Mouse (Mus musculus): Measurements from ENCODE around the gene Grip2. TPM values are rescaled to one million over a fixed set of nuclear protein-coding genes. Genes with fewer than 3 reads are reported as not detected.

Grip2 gene
- polyA plus RNA-seq, 1 experiment = not detected

GRCm38 (mm10) chr6:91842897-91843627 lies 16.0 kb upstream of the Grip2 start:
- peaks cover 26% of the 10 kb centered on the region for H3K4me1 ChIP-seq (ENCODE audit: control insufficient read depth, insufficient read depth, low read length)
- H3K4me3 ChIP-seq (ENCODE audit: insufficient read depth, low read depth, low read length) = peak overlapping the region; percentile 80
- TF ChIP-seq CTCF (IDR thresholded peaks at IDR 0.05; ENCODE audit: insufficient read depth, low read depth, low read length) (peak; percentile 27; the same call in 1 of the 2 replicates), POLR2A (IDR thresholded peaks at IDR 0.05; ENCODE audit: insufficient read depth, low read depth, low read length) (0 out of 2 replicates have a peak, but pooled peaks have one; percentile 0)
- H3K27ac ChIP-seq (ENCODE audit: insufficient read depth, low read depth, low read length) = no peak overlapping the region
- WGBS = 3% methylated on average over 46 of the region's 46 CpGs

GRCm38 (mm10) chr6:91839010-91839871 lies 12.2 kb upstream of the Grip2 start:
- WGBS = 9% methylated on average over 23 of the region's 23 CpGs
- peak overlapping the region; percentile 88 for H3K27ac ChIP-seq (ENCODE audit: insufficient read depth, low read depth, low read length)
- peak overlapping the region; percentile 42 for H3K4me3 ChIP-seq (ENCODE audit: insufficient read depth, low read depth, low read length)
- TF ChIP-seq CTCF (IDR thresholded peaks at IDR 0.05; ENCODE audit: insufficient read depth, low read depth, low read length) = no peak
- TF ChIP-seq POLR2A (IDR thresholded peaks at IDR 0.05; ENCODE audit: insufficient read depth, low read depth, low read length) = no peak
- H3K4me1 ChIP-seq (ENCODE audit: control insufficient read depth, insufficient read depth, low read length) = peaks cover 26% of the 10 kb centered on the region

- Histone ChIP-seq H3K4me1 (ENCODE audit: control insufficient read depth, insufficient read depth, low read length) (peaks cover 6% of the 10 kb centered on the region; the same call in 1 of the 2 replicates), H3K27ac (ENCODE audit: insufficient read depth, low read depth, low read length) (no peak overlapping the region), H3K4me3 (ENCODE audit: insufficient read depth, low read depth, low read length) (no peak overlapping the region)
- TF ChIP-seq POLR2A (IDR thresholded peaks at IDR 0.05; ENCODE audit: insufficient read depth, low read depth, low read length) = no peak
- TF ChIP-seq CTCF (IDR thresholded peaks at IDR 0.05; ENCODE audit: insufficient read depth, low read depth, low read length) = no peak
- 72% methylated on average over 3 of the region's 3 CpGs for WGBS
Observed at GRCm38 (mm10) chr6:91832863-91833440, 5.9 kb upstream of the Grip2 start.

- Histone ChIP-seq H3K4me1 (ENCODE audit: control insufficient read depth, insufficient read depth, low read length) (peaks cover 14% of the 10 kb centered on the region), H3K27ac (ENCODE audit: insufficient read depth, low read depth, low read length) (no peak overlapping the region), H3K4me3 (ENCODE audit: insufficient read depth, low read depth, low read length) (no peak overlapping the region)
- TF ChIP-seq CTCF (IDR thresholded peaks at IDR 0.05; ENCODE audit: insufficient read depth, low read depth, low read length) (no peak), POLR2A (IDR thresholded peaks at IDR 0.05; ENCODE audit: insufficient read depth, low read depth, low read length) (no peak)
- 85% methylated on average over 5 of the region's 5 CpGs for WGBS
Observed at GRCm38 (mm10) chr6:91827926-91828325, 876 bp upstream of the Grip2 start.

GRCm38 (mm10) chr6:91818271-91818670 lies 8.8 kb downstream of the Grip2 start:
- Histone ChIP-seq H3K4me3 (ENCODE audit: insufficient read depth, low read depth, low read length) (no peak overlapping the region), H3K27ac (ENCODE audit: insufficient read depth, low read depth, low read length) (no peak overlapping the region), H3K4me1 (ENCODE audit: control insufficient read depth, insufficient read depth, low read length) (peaks cover 3% of the 10 kb centered on the region)
- no peak for TF ChIP-seq CTCF (IDR thresholded peaks at IDR 0.05; ENCODE audit: insufficient read depth, low read depth, low read length)
- TF ChIP-seq POLR2A (IDR thresholded peaks at IDR 0.05; ENCODE audit: insufficient read depth, low read depth, low read length) = no peak
- WGBS = 90% methylated on average over 8 of the region's 8 CpGs

- WGBS = 82% methylated on average over 6 of the region's 6 CpGs
- TF ChIP-seq POLR2A (IDR thresholded peaks at IDR 0.05; ENCODE audit: insufficient read depth, low read depth, low read length) (no peak), CTCF (IDR thresholded peaks at IDR 0.05; ENCODE audit: insufficient read depth, low read depth, low read length) (no peak)
- Histone ChIP-seq H3K4me3 (ENCODE audit: insufficient read depth, low read depth, low read length) (no peak overlapping the region), H3K4me1 (ENCODE audit: control insufficient read depth, insufficient read depth, low read length) (peaks cover 3% of the 10 kb centered on the region), H3K27ac (ENCODE audit: insufficient read depth, low read depth, low read length) (no peak overlapping the region)
Observed at GRCm38 (mm10) chr6:91815976-91816375, 11.1 kb downstream of the Grip2 start.

- H3K4me3 ChIP-seq (ENCODE audit: insufficient read depth, low read depth, low read length) = no peak overlapping the region
- no peak overlapping the region for H3K27ac ChIP-seq (ENCODE audit: insufficient read depth, low read depth, low read length)
- H3K4me1 ChIP-seq (ENCODE audit: control insufficient read depth, insufficient read depth, low read length) = peaks cover 3% of the 10 kb centered on the region
- 93% methylated on average over 3 of the region's 3 CpGs for WGBS
- TF ChIP-seq POLR2A (IDR thresholded peaks at IDR 0.05; ENCODE audit: insufficient read depth, low read depth, low read length) (no peak), CTCF (IDR thresholded peaks at IDR 0.05; ENCODE audit: insufficient read depth, low read depth, low read length) (no peak)
Observed at GRCm38 (mm10) chr6:91813611-91814010, 13.4 kb downstream of the Grip2 start.

- H3K27ac ChIP-seq (ENCODE audit: insufficient read depth, low read depth, low read length) = no peak overlapping the region
- TF ChIP-seq CTCF (IDR thresholded peaks at IDR 0.05; ENCODE audit: insufficient read depth, low read depth, low read length) (no peak), POLR2A (IDR thresholded peaks at IDR 0.05; ENCODE audit: insufficient read depth, low read depth, low read length) (no peak)
- WGBS = 91% methylated on average over 1 of the region's 1 CpGs
- H3K4me1 ChIP-seq (ENCODE audit: control insufficient read depth, insufficient read depth, low read length) = peaks cover 13% of the 10 kb centered on the region
- H3K4me3 ChIP-seq (ENCODE audit: insufficient read depth, low read depth, low read length) = no peak overlapping the region
Observed at GRCm38 (mm10) chr6:91810007-91810406, 17.0 kb downstream of the Grip2 start.

Data from olfactory bulb, adult 2 months (tissue).